Mouse (Mus musculus): Measurements from ENCODE around the gene Ccdc181. TPM values are rescaled to one million over a fixed set of nuclear protein-coding genes. Genes with fewer than 3 reads are reported as not detected.

Gene Ccdc181
- polyA plus RNA-seq, 1 experiment from 2014 or later, result 5.0 TPM

DNA sequence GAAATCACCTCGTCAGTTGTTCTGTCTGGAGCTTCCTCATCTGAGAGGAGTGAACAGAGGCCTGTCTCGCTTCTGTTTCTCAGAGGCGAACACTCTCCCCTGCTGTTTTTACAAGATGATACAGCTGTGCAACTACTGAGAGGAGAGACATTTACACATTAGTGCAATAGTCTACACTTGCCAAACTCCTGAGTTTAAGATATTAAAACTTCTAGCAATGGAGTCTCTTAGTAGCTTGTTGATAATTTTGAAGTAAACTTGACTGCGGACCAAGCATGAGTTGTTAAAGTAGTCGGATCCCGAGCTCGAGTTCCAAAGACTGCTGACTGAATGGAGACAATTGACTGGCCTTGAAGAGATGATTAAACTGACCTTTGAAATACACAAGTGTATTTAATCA, 52.4 kb downstream of the Ccdc181 start:
- Histone ChIP-seq H3K36me3 (ENCODE audit: insufficient read depth) (0 out of 2 replicates have a peak, but pooled peaks cover 3% of the 10 kb centered on the region), H3K9me3 (ENCODE audit: low read depth, low read length) (no peaks in the 10 kb centered on the region), H3K27me3 (ENCODE audit: insufficient read depth, low read length) (no peaks in the 10 kb centered on the region), H3K4me1 (ENCODE audit: insufficient read depth) (no peaks in the 10 kb centered on the region; the same call in 1 of the 2 replicates), H3K4me3 (ENCODE audit: low read depth, low read length) (no peak overlapping the region), H3K27ac (ENCODE audit: low read depth) (no peak overlapping the region), H3K9ac (no peak overlapping the region), H3K4me2 (no peak overlapping the region)
- DNase-seq (no peak), ATAC-seq (ENCODE audit: insufficient read depth) (no peak)
- TF ChIP-seq CTCF (IDR thresholded peaks at IDR 0.05; ENCODE audit: low read depth), result no peak
- 49% methylated on average over 7 of the region's 7 CpGs for WGBS

DNA sequence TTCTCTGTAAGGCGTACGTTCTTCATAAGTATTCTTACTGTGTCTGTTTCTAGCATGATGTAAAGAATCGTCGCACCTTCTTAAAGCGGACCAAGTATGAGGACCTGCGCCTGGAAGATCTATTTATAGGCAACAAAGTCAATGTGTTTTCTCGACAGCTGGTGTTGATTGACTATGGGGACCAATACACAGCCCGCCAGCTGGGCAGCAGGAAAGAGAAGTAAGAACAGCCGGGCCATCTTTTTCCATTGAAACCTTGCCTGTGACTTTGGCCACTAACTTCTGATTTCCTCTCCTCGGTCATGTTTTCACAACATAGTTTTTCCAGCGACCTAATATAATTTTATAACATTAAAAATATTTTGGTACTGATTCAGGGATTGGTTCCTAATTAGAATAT, 57.2 kb downstream of the Ccdc181 start:
- Histone ChIP-seq H3K4me2 (no peak overlapping the region), H3K36me3 (ENCODE audit: insufficient read depth) (peaks cover 14% of the 10 kb centered on the region), H3K27ac (ENCODE audit: low read depth) (no peak overlapping the region), H3K27me3 (ENCODE audit: insufficient read depth, low read length) (no peaks in the 10 kb centered on the region), H3K4me3 (ENCODE audit: low read depth, low read length) (no peak overlapping the region), H3K9me3 (ENCODE audit: low read depth, low read length) (no peaks in the 10 kb centered on the region), H3K4me1 (ENCODE audit: insufficient read depth) (no peaks in the 10 kb centered on the region), H3K9ac (no peak overlapping the region)
- DNase-seq (no peak), ATAC-seq (ENCODE audit: insufficient read depth) (no peak)
- no peak for TF ChIP-seq CTCF (IDR thresholded peaks at IDR 0.05; ENCODE audit: low read depth)
- WGBS, result 87% methylated on average over 11 of the region's 11 CpGs

DNA sequence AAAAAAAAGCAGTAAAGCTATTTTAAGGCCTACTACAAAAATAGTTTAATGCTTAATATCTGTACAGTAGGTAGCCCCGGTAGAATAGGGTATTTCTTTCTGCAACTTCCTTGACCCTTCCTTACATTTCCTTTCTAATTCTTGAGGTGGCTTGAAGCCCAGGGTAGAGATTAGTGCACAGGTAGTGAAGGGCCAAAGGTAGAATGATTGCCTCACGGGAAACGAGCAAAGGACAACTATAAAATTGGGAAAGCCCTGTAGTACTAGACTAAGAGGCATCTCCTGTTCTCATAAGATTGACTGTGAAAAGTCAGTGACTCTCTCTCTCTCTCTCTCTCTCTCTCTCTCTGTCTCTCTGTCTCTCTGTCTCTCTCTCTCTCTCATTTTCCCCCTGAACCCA, 60.0 kb downstream of the Ccdc181 start:
- Histone ChIP-seq H3K4me1 (ENCODE audit: insufficient read depth) (no peaks in the 10 kb centered on the region), H3K9me3 (ENCODE audit: low read depth, low read length) (no peaks in the 10 kb centered on the region), H3K27me3 (ENCODE audit: insufficient read depth, low read length) (no peaks in the 10 kb centered on the region), H3K27ac (ENCODE audit: low read depth) (no peak overlapping the region), H3K4me2 (no peak overlapping the region), H3K9ac (no peak overlapping the region), H3K4me3 (ENCODE audit: low read depth, low read length) (no peak overlapping the region), H3K36me3 (ENCODE audit: insufficient read depth) (peaks cover 16% of the 10 kb centered on the region)
- WGBS, result 94% methylated on average over 3 of the region's 3 CpGs
- ATAC-seq (ENCODE audit: insufficient read depth) (no peak), DNase-seq (no peak)
- no peak for TF ChIP-seq CTCF (IDR thresholded peaks at IDR 0.05; ENCODE audit: low read depth)

DNA sequence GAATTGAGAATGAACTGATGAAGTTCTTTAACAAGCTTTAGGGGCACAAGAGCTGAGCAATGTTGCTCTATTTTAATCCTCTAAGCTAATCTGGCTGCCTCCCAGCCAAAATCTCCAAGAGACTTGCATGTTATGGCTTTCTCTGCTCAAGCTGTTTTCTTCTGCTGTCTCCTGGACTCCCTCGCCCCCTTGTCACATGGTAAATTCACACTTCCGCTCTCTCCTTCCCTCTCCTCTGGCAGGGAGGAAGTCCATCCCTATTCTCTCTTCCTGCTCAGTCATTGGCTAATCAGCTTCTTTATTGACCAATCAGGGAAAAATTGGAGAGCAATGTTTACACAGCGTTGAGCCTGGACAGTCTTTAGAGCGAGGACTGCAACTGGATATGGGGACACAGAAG, 60.5 kb downstream of the Ccdc181 start:
- H3K9me3 ChIP-seq (ENCODE audit: low read depth, low read length), result no peaks in the 10 kb centered on the region
- no peak overlapping the region for H3K9ac ChIP-seq
- TF ChIP-seq CTCF (IDR thresholded peaks at IDR 0.05; ENCODE audit: low read depth), result no peak
- H3K36me3 ChIP-seq (ENCODE audit: insufficient read depth), result peaks cover 14% of the 10 kb centered on the region
- no peaks in the 10 kb centered on the region for H3K27me3 ChIP-seq (ENCODE audit: insufficient read depth, low read length)
- no peak for DNase-seq
- ATAC-seq (ENCODE audit: insufficient read depth), result 0 out of 2 replicates have a peak, but pooled peaks have one; percentile 38
- WGBS, result 75% methylated on average over 4 of the region's 4 CpGs
- H3K4me2 ChIP-seq, result no peak overlapping the region
- no peaks in the 10 kb centered on the region for H3K4me1 ChIP-seq (ENCODE audit: insufficient read depth)
- H3K4me3 ChIP-seq (ENCODE audit: low read depth, low read length), result no peak overlapping the region
- H3K27ac ChIP-seq (ENCODE audit: low read depth), result no peak overlapping the region

Other genes with a start within 250 kb of the Ccdc181 start
- not detected in 2 replicates for gene Sele, start 227.4 kb upstream of the Ccdc181 start, polyA plus RNA-seq (2014; fragmentation: Nextera tagmentation; extraction: Ambion mirVana)
- 0.26 and 0.61 TPM in 2 replicates for gene Sell, start 213.6 kb upstream of the Ccdc181 start, polyA plus RNA-seq (2014; fragmentation: Nextera tagmentation; extraction: Ambion mirVana)
- gene Selp, start 160.3 kb upstream of the Ccdc181 start, polyA plus RNA-seq (2014; fragmentation: Nextera tagmentation; extraction: Ambion mirVana), result not detected in 2 replicates
- 0.42 and 0.53 TPM in 2 replicates for gene F5, start 123.7 kb upstream of the Ccdc181 start, polyA plus RNA-seq (2014; fragmentation: Nextera tagmentation; extraction: Ambion mirVana)
- 9.2 and 9.4 TPM in 2 replicates for gene Slc19a2, start 26.5 kb upstream of the Ccdc181 start, polyA plus RNA-seq (2014; fragmentation: Nextera tagmentation; extraction: Ambion mirVana)
- gene Nme7, start 28.5 kb downstream of the Ccdc181 start, polyA plus RNA-seq (2014; fragmentation: Nextera tagmentation; extraction: Ambion mirVana), result 32.6 and 32.9 TPM in 2 replicates
- gene Blzf1, start 31.9 kb downstream of the Ccdc181 start, polyA plus RNA-seq (2014; fragmentation: Nextera tagmentation; extraction: Ambion mirVana), result 23.9 and 27.8 TPM in 2 replicates
- 23.7 and 32.9 TPM in 2 replicates for gene Atp1b1, start 182.8 kb downstream of the Ccdc181 start, polyA plus RNA-seq (2014; fragmentation: Nextera tagmentation; extraction: Ambion mirVana)